Mouse (Mus musculus) spleen, adult 2 months (tissue): Measurements from ENCODE around the gene Prom1.

ENCODE experiments used
- CTCF ChIP-seq: fragments of 200-500 bp; IDR thresholded peaks from 2 replicates; pipeline ENCODE4 v1.5.1; 2011; ENCODE audit warnings: mild to moderate bottlenecking, inconsistent platforms; ENCODE audit not compliant: insufficient read depth, insufficient read length, insufficient replicate concordance; ENCODE audit errors: extremely low read depth
- POLR2A ChIP-seq: fragments of 200-500 bp; IDR thresholded peaks from 2 replicates; pipeline ENCODE4 v1.6.1; 2011; ENCODE audit warnings: low read depth, low read length, inconsistent platforms

GRCm38 (mm10) chr5:44108125-44108524, 6.3 kb upstream of the Prom1 start:
- TF ChIP-seq CTCF (no peak), POLR2A (no peak)
